Mouse (Mus musculus) lung, adult 2 months (tissue): ENCODE results near the gene Il11ra1. TPM values are rescaled to one million over a fixed set of nuclear protein-coding genes. Genes with fewer than 3 reads are reported as not detected.
A peak's percentile ranks its signal among the peaks of the same experiment; 100 is the strongest.

Experiments used
- DNase-seq: peaks from one replicate; pipeline ENCODE4 v3.0.0; 2022
- H3K4me1 ChIP-seq: fragments of 200-500 bp; 2 replicates; pipeline ENCODE4 v1.6.1; 2011; ENCODE audit warnings: low read length; ENCODE audit not compliant: control insufficient read depth, insufficient read depth
- H3K4me3 ChIP-seq: fragments of 200-500 bp; replicated peaks from 2 replicates; pipeline ENCODE3; 2011; ENCODE audit warnings: low read depth, mild to moderate bottlenecking, control low read depth, low read length; ENCODE audit errors: extremely low read depth
- CTCF ChIP-seq: fragments of 200-500 bp; IDR thresholded peaks from 2 replicates; pipeline ENCODE4 v1.5.1; 2011; ENCODE audit warnings: mild to moderate bottlenecking, low read length, control low read depth; ENCODE audit not compliant: insufficient read depth
- POLR2A ChIP-seq: fragments of 200-500 bp; IDR thresholded peaks from 2 replicates; pipeline ENCODE4 v1.6.1; 2011; ENCODE audit warnings: low read depth, mild to moderate bottlenecking, control low read depth, low read length, borderline replicate concordance; ENCODE audit errors: extremely low read depth
- WGBS: fragments of 180-500 bp; shearing (Covaris S2); methylation state at CpG from one replicate; pipeline ENCODE4 v1.1.7; 2018; 5-methylcytosine and 5-hydroxymethylcytosine counted together
- polyA plus RNA-seq: library from polyadenylated mRNA; depleted of rRNA; stranded (reverse); fragments of >200 nt; gene quantifications from 2 replicates; pipeline ENCODE4 v1.2.3, GENCODE M21; 2012

The Il11ra1 gene
- polyA plus RNA-seq, 1 experiment = 109 TPM

GRCm38 (mm10) chr4:41726826-41727621 is 27.2 kb downstream of the Il11ra1 start:
- Histone ChIP-seq H3K4me3 (no peak overlapping the region), H3K4me1 (no peaks in the 10 kb centered on the region)
- no peak for DNase-seq
- WGBS = 19% methylated on average over 20 of the region's 20 CpGs
- TF ChIP-seq CTCF (no peak), POLR2A (no peak)

GRCm38 (mm10) chr4:41731052-41731765 is 31.4 kb downstream of the Il11ra1 start, which contains the start of gene Arid3c:
Gene Arid3c (minus strand): TSS chr4:41731142.
- TF ChIP-seq CTCF (no peak), POLR2A (no peak)
- no peak for DNase-seq
- Histone ChIP-seq H3K4me3 (no peak within 1 kb of the TSS), H3K4me1 (no peaks in the 10 kb centered on the region)
- 3% methylated on average over 50 of the region's 50 CpGs for WGBS

GRCm38 (mm10) chr4:41737602-41738255 is 37.9 kb downstream of the Il11ra1 start:
- peak; percentile 53 for DNase-seq
- H3K4me1 ChIP-seq = peaks cover 3% of the 10 kb centered on the region; the same call in 1 of the 2 replicates
- TF ChIP-seq POLR2A = no peak
- peak; percentile 95 for TF ChIP-seq CTCF
- H3K4me3 ChIP-seq = no peak overlapping the region
- WGBS = 26% methylated on average over 8 of the region's 8 CpGs

GRCm38 (mm10) chr4:41738256-41738603 is 38.4 kb downstream of the Il11ra1 start:
- no peak for TF ChIP-seq CTCF
- TF ChIP-seq POLR2A = no peak
- Histone ChIP-seq H3K4me1 (peaks cover 3% of the 10 kb centered on the region; the same call in 1 of the 2 replicates), H3K4me3 (no peak overlapping the region)
- 58% methylated on average over 1 of the region's 1 CpGs for WGBS
- no peak for DNase-seq

GRCm38 (mm10) chr4:41739260-41739659 is 39.5 kb downstream of the Il11ra1 start:
- TF ChIP-seq POLR2A (no peak), CTCF (no peak)
- DNase-seq = no peak
- H3K4me3 ChIP-seq = no peak overlapping the region
- 93% methylated on average over 13 of the region's 13 CpGs for WGBS
- H3K4me1 ChIP-seq = peaks cover 3% of the 10 kb centered on the region; the same call in 1 of the 2 replicates

- WGBS = under 1% methylated on average over 48 of the region's 48 CpGs
- TF ChIP-seq POLR2A (no peak), CTCF (no peak)
- peaks cover 3% of the 10 kb centered on the region; the same call in 1 of the 2 replicates for H3K4me1 ChIP-seq
- DNase-seq = no peak
- peak overlapping the region; percentile 85 for H3K4me3 ChIP-seq
These were observed 40.8 kb downstream of the Il11ra1 start for GRCm38 (mm10) chr4:41740380-41741157.

GRCm38 (mm10) chr4:41741158-41741560 is 41.4 kb downstream of the Il11ra1 start:
- peak; percentile 91 for DNase-seq
- peaks cover 3% of the 10 kb centered on the region; the same call in 1 of the 2 replicates for H3K4me1 ChIP-seq
- peak overlapping the region; percentile 85 for H3K4me3 ChIP-seq
- peak; percentile 92; the same call in 1 of the 2 replicates for TF ChIP-seq POLR2A
- TF ChIP-seq CTCF = no peak
- WGBS = under 1% methylated on average over 27 of the region's 27 CpGs

- TF ChIP-seq POLR2A = no peak
- no peak for TF ChIP-seq CTCF
- 71% methylated on average over 2 of the region's 2 CpGs for WGBS
- DNase-seq = no peak
- H3K4me1 ChIP-seq = peaks cover 3% of the 10 kb centered on the region; the same call in 1 of the 2 replicates
- H3K4me3 ChIP-seq = no peak overlapping the region
These were observed 44.3 kb downstream of the Il11ra1 start for GRCm38 (mm10) chr4:41744131-41744530.

- peaks cover 3% of the 10 kb centered on the region; the same call in 1 of the 2 replicates for H3K4me1 ChIP-seq
- WGBS = 79% methylated on average over 1 of the region's 1 CpGs
- TF ChIP-seq POLR2A = no peak
- TF ChIP-seq CTCF = no peak
- H3K4me3 ChIP-seq = no peak overlapping the region
- DNase-seq = no peak
These were observed 45.2 kb downstream of the Il11ra1 start for GRCm38 (mm10) chr4:41745021-41745420.
